Mouse (Mus musculus): Measurements from ENCODE around the gene Rhof.

Rhof gene

DNA sequence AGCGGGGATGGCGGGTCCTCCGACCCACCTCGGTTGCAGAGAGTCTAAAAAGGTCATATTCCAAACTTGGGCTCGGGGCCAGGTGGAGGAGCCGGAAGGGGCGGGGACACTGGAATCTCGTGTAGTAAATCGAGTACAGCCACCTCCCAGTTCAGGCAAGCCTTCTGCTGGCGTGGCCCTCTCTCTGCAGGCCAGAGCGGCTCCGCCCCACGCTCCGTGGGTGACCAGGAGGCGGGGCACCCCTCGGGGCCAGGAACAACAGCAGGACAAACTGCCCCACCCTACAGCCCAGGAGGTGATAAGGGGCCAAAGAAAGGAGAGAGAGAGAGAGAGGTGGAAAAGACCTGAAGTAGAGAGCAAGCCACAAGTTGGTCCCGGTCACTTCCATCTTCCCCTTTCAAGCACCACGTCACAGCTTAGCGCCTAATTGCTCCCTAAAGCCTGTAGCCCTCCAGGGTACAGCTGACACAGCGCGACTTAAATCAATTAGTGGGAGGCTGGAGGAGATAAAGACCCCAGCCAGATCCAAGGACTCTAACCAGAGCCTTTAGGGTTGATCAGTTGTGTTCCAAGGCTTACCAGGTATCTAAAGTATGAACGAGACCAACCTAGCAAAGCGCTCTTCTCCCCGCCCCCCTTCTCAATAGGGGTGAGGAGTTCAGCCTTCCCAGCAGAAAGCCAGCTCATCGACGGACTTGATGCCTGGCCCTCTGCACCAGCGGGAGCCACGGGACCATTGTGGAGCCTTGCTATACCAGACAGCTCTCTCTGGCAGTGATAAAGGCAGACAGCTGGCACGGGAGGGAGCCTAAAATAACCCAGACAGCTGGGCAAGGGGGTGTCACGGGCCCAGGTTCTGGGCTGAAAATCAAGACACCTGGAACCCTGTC, 3.2 kb upstream of the Rhof start:
- peak; percentile 90 to 96 for DNase-seq (ENCODE audit: low spot score in 2 of 2)

DNA sequence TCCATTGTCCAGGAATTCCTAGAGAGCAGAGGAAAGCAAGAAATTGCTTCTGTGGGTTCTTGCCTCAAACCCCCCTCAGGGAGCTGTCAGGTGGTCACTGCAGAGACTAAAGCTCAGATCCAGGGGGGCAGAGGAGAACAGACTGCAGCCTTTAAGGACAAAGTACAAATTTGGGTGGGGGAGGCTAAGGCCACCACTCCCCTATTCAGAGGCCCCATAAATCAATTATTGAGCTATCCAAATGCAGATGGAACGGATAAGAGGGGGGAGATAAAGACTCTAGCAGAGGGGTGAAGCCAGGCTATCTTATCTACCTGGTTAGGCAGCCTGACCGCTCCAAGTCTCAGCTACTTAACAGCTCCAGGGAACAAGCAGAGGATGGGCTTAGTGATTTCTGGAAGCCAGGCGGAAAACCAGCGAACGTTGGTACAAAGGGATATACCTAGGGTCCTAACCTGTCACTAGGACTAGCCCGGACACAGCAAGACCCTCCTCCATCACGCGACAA, 2.4 kb upstream of the Rhof start:
- no peak for DNase-seq (ENCODE audit: low spot score in 2 of 2)

DNA sequence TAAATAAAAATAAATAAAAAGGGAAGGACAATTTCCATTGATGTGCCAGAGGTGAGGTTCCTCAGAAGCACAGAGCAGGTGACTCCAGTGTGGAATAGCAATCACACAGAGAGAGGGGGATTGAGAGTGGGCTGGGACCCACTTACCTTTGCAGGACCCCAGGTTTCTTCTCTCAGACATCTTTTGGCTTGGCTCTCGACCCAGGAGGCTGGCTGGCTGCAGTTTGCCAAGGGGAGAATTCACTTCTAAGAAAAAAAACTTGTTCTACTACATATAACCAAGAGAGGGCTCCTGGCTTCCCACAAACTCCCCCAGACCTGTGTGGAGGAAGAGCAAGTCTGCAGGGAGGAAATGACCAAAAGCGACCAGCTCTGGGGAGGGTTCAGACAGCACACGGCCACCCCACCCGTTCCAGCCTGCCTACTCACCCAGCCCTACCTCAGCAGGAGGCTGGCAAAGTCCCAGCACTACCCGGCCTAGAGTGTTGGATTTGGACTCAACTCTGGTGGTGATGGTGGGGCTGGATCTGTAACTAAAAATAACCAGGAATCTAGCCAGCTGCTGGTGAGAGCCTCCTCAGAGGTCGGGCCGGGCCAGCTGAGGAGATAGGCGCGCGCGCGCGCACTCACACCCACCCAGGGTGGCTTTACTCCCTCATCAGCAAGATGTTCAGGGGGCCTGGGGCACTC, 1.8 kb upstream of the Rhof start:
- DNase-seq (ENCODE audit: low spot score in 2 of 2) = peak; percentile 42 to 66

DNA sequence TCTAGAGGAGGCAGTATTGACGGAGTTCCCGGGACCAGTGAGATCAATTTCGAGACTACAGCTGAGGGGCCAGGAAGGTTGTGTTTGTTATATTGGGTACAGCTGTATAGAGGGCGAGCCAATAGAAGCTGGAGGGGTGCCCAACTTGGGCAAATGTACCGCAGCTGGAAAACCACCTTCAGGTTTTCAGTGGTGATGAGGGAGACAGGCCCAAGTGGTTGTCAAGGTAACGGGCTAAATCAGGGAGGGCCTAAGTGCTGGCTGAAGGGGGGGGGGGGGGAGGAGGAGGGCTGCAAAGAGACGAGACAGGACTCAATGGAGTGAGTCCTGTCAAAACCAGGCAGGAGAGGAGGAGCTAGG, 1.3 kb upstream of the Rhof start:
- no peak for DNase-seq (ENCODE audit: low spot score in 2 of 2)

DNA sequence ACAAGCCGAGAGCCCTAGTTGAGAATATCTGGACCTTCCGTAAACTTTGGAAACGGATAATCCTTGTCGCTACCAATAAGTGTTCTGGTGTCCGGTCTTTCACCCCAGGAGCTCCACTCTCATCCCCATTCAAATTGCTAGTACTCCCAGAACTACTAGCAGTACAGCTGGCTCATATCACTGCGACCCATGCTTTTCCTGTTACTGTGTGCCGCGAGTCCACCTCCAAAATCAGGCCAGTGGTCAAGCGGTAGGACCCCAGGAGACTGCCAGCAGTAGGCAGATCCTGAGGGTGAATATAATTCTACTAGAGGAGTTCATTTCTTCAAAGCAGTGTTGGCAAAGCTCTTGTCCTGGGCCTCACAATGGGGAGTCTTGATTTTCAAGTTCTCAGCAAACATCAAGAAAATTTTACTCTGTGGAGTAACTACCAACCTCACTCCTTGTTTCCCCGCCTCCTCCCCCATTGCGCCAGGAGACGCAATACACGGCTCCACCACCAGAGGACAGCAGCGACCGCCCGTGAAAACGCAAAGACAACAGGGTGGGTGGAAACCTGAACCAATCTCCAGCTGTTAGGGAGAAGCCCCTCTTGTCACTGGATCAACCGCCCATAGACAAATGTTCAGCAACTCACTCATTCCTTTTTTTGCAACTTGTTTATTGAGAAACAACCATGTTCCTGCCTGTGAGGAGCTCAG, 741 bp upstream of the Rhof start:
- peak; percentile 89 to 91 for DNase-seq (ENCODE audit: low spot score in 2 of 2)

DNA sequence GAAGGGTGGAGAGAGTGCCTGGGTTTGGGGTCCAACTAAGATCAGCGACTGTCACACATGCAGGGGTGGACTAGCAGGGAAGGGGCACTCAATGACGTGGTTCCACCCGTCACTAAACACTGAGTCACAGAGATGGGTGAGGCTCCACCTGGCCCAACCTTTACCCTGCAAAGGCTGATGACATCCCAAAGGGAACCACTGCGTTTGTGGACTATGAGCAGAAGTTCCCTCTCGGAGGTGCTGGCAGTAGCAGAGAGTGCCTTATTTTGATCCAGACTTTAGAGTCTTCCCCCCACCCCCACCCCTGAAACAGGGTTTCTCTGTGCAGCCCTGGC, 1.7 kb downstream of the Rhof start:
- no peak for DNase-seq (ENCODE audit: low spot score in 2 of 2)

DNA sequence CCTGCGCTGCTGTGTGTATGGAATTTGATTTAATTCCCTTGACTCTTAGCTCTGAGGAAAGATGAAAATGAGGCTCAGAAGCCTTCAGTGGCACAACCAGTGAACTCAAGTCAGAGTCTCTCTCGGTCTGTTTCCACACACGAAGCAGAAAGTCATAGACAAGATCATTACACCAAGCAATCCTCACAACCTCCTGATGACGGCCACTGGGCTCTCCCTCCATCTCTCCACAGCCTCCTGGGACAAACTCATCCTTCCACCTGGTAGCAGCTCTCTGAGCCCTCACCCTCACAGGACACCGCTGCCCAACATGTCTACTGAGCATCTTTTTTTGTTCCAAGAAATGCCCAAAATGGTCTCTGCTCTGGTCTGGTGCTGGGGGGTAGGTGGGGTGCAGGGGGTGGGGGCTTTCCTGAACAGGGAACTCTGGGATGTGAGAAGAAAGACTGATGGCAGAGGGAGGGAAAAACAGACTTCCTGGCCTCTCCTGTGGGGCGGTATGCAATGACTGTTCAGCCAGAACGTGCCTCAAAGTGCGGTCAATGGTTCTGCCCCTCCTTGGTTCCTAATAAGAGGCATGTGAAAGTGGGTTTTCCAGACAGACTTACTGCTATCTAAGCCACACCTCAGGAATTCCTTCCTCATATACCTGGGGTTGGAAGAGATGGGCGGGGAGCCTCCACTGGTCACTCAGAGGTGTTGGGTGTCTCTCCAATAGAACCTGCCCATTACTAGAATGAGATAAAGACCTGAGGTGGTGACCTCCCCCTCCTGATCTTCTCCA, 2.3 kb downstream of the Rhof start:
- DNase-seq (ENCODE audit: low spot score in 2 of 2) = no peak

DNA sequence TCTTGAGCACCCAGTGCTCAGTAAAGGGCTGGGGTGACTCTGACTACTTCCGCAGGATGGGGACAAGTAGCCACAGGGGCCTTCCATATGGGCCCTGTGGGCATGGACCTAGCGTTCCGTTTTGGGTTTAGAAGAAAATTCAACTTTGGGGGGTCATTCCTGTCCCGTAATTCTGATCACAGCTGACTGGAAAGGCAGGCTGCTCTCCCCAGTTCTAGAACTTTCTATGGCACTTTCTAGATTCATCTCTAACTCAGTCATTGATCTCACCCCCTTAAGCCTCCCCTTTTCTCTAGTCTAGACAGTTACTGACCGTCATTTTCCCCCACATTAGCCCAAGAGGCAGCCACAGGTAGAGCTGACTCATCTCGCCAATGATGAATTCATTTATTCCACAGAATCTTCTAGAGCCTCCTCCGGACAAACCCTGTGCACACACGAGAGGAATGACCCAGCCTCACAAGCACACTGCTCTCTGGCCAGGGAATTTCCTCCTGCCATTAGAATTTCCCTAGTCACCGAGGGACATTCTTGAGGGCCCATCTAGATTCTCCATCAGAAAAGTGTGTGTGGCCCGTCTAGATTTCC, 3.2 kb downstream of the Rhof start:
- no peak for DNase-seq (ENCODE audit: low spot score in 2 of 2)

DNA sequence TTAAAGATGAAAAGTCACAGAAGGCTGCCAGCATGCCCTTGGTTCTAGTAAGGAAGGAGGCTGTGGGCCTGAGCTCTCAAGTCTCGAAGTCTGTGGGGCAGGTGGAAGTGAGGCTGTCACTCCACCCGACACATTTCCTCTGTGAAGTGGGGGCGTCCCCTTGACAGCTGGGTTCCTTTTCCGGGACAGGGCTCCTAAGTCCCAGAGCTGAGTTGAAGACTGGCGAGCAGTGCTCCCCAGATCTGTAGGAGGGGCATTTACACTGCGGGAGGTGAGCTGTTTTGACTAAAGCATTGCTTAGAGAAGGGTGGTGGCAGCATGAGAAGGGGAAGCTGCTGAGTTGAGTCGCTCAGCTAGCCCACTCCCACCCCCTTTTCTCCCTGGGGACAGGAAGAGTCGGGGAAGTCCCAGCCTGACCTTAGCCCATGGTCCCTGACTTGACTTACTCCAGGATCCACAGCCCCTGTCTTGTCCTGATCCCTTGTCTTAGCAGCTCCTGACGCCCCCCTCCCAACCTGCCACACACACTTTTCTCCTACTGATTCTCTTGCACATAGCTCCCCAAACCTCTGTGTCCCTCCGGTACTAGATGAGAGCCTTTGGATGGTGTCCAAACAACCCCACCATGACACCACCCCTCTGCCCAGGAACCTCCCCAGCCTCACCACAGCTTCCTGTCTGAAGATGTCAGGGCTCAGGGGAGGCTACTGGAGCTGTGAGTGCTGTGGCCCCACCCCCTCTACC, 3.9 kb downstream of the Rhof start:
- no peak for DNase-seq (ENCODE audit: low spot score in 2 of 2)

DNA sequence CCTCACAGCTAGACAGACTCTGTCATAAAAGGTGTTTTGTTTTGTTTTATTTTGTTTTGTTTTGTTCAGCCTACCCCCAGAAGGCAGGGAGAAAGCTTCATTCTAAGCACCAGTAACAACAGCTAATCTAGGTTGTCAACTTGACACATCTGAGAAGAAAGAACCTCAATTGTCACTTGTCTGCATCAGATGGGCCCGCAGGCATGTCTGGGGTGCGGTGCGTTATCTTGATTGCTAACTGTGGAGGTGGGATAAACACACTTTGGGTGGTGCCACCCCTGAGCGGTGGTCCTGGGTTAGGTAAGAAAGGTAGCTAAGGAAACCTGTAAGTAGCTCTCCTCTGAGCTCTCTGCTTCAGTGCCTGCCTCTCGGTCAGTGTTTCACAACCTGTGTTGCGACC, 5.5 kb downstream of the Rhof start:
- DNase-seq (ENCODE audit: low spot score in 2 of 2) = no peak

DNA sequence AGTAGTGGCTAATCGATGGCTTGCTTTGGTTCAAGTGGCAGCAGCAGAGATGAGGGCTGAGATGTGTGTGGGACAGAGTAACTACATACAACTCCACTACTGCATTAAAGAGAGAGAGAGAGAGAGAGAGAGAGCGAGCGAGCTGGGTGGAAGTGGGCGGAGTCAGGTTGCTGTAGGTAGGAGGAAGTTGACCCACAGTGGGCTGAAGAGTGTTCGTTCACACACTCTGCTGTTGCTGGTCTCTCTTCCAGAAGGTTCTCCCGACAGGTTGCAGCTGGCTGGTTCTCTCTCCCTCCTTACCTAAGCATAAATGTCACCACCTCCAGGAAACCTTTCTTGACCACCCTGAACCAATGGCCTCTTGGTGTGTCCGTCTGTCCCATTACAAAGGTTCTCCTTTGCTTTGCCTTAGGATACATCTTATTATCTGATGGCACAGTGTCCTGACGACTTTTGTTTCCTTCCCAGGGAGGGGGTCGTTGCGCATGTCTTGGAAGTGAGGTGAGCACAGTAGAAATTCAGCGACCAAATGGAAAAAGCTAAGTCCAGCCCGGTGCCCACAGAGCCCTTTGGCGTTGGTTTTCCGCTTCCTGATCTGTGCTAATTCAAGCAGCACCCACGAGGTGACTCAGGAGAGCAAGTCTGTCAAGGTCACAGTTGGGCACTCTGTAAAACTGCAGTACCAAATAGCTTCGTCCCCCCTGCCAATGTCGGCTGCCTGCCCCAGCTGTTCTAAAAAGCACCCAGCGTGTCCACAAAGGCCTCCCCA, 6.7 kb downstream of the Rhof start:
- no peak for DNase-seq (ENCODE audit: low spot score in 2 of 2)

DNA sequence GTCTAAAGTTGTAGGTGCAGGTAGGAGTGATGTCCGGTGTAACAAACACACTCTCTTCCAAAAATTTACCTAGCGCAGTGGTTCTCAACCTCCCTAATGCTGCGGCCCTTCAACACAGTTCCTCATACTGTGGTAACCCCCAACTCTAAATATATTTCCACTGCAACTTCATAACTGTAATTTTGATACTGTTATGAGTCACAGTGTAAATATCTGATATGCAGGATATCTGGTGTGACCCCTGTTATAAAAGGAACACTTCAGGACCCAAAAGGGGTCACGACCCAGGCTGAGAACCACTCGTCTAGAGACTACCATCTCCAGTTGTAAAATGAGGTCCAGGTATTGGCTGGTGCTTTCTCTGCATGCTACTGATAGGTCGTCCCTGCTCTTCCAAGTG, 7.4 kb downstream of the Rhof start:
- no peak for DNase-seq (ENCODE audit: low spot score in 2 of 2)

DNA sequence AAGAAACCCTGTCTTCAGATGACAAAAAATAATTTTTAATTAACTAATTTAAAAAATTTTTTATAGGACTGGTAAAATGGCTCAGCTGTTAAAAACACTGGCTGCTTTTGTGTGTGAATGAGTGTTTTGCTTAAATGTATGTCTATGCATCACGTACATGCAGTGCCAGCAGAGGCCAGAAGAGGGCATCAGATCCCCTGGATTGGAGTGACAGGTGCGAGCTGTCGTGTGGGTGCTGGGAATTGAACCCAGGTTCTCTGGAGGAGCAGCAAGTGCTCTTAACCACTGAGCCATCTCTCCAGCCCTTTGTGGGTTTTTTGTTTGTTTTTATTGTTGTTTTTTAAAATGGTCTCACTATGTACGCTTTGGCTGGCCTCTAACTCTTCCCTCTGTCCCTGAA, 10.3 kb downstream of the Rhof start:
- no peak for DNase-seq (ENCODE audit: low spot score in 2 of 2)

DNA sequence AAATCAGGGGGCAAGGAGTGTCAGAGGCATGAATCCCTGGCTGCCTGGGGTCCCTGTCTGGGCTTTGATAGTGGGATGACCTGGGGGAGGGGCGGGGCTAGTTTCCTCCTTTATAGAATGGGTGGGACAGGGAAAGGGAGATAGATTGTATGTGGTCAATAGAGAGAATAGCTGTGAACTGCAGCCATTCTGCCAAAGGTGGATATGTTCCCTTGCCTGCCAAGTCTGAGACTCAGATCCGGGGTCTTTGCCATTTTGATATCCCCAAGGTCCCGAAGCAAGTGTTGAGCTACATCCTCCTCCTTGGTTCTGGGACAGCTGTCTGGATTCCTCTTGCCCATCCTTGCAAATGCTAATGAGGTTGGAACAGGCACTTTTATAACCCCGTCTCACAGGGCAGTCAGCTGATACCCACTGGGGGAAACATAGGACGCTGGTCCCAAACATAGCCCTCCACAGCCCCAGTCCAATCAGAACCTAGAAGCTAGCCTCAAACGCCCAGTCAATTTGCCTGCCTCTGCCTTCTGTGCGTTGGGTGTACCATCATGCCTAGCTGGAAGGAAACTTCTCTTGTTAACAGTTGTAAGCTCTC, 11.8 kb downstream of the Rhof start:
- no peak for DNase-seq (ENCODE audit: low spot score in 2 of 2)

DNA sequence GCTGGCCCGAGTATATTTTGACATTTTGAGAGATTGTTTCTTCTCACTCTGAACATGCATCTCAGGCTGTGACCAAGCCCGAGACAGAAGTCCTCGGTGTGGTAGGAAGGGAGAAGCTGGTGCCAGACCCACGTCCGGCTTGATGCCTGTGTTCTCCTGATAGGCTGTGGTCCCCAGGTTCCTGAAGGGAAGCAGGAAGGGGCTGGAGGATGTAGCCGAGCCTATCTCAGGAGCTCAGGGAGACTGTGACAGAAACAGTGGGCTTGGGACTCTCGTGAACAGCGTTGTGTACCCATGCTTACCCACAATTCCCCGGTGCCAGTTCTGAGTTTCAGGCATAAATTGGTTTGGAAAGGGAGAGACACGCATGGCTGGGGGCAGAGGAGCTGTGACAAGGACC, 13.7 kb downstream of the Rhof start:
- no peak for DNase-seq (ENCODE audit: low spot score in 2 of 2)

DNA sequence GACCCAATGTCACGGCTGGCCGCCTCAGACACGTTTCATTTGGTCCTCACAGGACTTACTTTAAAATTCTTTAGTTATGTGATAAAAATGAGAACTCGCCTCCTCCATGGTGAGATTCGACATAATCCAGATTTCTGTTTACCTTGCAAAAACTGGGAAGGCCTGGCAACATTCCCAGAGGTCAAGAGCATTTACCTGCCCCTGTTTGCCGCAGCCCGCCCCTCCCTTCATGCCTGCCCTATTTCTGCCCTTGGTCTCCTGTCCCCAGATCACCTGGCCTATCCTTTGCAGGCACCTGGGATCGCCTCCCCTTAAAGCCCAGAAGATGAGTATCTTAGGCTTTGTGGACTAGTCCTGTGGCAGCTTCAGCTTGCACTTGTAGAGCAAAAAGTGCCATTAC, 14.7 kb downstream of the Rhof start:
- no peak for DNase-seq (ENCODE audit: low spot score in 2 of 2)

DNA sequence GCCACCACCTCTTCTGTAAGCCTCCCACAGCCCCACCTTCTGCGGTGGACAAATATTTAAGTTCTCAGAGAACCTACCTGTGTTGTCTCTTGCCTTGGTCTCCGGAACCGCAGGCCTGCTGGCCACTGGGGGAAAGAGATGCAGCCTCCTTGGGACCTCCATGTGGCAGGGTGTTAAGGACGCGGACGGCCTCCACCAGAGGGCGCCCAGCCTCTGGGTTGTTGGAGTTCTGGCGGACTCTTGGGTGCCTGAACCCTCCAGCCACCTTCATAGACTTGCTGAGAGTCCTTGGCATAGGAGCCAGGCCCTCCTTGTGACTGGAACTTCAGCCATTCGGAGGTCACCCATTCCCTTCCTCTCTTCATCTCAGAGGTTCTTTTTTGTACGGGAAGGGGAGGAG, 15.2 kb downstream of the Rhof start:
- DNase-seq (ENCODE audit: low spot score in 2 of 2) = peak; percentile 59 to 78

DNA sequence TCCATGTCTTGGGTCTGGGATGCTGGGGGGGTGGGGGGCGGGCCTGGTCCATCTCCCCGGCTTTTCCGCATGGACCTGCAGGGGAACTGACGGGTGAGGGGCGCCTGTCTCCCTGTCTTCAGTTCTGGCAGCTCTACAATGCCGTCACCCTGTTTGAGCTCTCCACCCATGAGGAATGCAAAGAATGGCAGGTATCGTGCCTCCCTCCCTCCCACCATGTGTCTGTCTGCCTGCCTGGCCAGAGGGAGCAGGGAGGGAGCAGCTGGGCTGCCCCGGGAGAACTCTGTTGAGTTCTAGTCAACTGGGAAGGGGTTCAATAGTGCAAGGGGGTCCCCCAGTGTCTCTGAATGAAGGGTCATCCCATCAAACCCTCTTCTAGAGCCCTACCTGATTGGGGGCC, 16.4 kb downstream of the Rhof start:
- DNase-seq (ENCODE audit: low spot score in 2 of 2) = no peak

DNA sequence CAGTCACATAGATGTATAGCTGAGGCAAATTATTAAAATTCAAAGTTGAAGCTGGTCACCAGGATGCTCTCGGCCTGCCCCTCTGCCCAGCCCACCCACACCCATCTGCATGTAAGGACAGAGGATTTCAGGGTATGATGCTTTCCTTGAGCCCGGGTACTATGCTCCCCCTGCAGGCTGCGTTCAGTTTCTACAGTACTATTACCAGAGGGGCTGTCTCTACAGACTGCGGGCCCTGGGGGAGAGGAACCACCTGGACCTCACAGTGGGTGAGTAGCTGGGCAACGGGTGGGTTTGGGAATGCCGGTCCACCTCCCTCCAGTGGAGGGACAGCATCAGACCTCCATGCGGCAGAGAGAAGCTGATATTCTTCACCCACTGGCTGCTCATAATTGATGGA, 17.6 kb downstream of the Rhof start:
- no peak for DNase-seq (ENCODE audit: low spot score in 2 of 2)

DNA sequence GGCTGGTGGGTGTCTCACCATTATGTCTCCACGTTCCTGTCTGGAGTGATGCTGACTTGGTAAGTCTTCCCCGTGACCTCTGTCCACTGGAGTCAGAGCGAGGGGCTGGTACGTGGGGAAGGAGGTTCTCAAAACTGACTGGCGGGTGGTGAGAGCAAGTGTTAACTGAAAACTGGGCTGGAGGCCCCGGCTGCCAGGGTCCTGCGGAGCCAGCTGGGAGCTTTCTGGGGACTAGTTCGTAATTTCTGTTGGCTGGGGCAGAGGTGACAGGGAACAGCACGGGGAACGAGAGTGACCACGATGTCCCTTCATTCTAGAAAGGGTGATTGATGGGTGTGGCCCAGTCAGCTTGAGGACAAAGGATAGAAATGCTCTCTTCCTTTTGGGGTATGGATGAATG, 18.4 kb downstream of the Rhof start:
- peak in 1 of 2 experiments; percentile 45 for DNase-seq (ENCODE audit: low spot score in 2 of 2)

Data from urinary bladder, postnatal 36 days (tissue).